9 mouse cellular contexts compared by ENCODE assay signal in genomic region chr1:20995331-20995986, GRCm38 (mm10). TPM values are rescaled to one million over a fixed set of nuclear protein-coding genes. Genes with fewer than 3 reads are reported as not detected.
DNase-seq lines count a peak whose midpoint lies in the region; ATAC-seq and TF ChIP-seq lines count a peak whose summit lies in the region.
"Had no signal": no experiment of that assay in that cellular context is flagged by ENCODE, and none has a peak within 500 bp of the region (broad histone marks: within the 10 kb centered on the region; RNA-seq: fewer than 3 reads in every experiment).

No protein-coding gene starts in this region.

- H3K27ac ChIP-seq in heart, embryonic 10.5 days: no peak overlapping the region
- no peak overlapping the region for H3K27ac ChIP-seq in forebrain, postnatal 0 days (ENCODE audit: low read depth, low read length)
- no peak overlapping the region for H3K27ac ChIP-seq in liver, postnatal 0 days (ENCODE audit: low read depth)
- H3K27ac ChIP-seq: hindbrain, embryonic 13.5 days had no signal

- TF ChIP-seq EP300 in liver, postnatal 0 days (IDR thresholded peaks at IDR 0.05; ENCODE audit: low read depth): no peak

- no peaks in the 10 kb centered on the region for H3K27me3 ChIP-seq in heart, embryonic 10.5 days (ENCODE audit: insufficient read depth, poor library complexity, severe bottlenecking)
- no peaks in the 10 kb centered on the region for H3K27me3 ChIP-seq in forebrain, postnatal 0 days (ENCODE audit: insufficient read depth, low read length)
- H3K27me3 ChIP-seq in liver, postnatal 0 days (ENCODE audit: insufficient read depth, low read length): no peaks in the 10 kb centered on the region
- H3K27me3 ChIP-seq: hindbrain, embryonic 13.5 days had no signal

- DNase-seq in heart, adult 11 months: peak; percentile 96
- DNase-seq in heart, embryonic 10.5 days (ENCODE audit: low spot score): no peak
- DNase-seq in Muller cell, postnatal 12 days (ENCODE audit: inconsistent ontology term): peak; percentile 69
- peak; percentile 43 for DNase-seq in forebrain, postnatal 0 days
- DNase-seq in gastrocnemius, adult 8-10 months (ENCODE audit: low spot score in 2 of 2): no peak
- no peak for DNase-seq in spleen, postnatal 36 days (ENCODE audit: low spot score in 2 of 2)
- DNase-seq in liver, postnatal 0 days: no peak

- no peaks in the 10 kb centered on the region for H3K9me3 ChIP-seq in heart, embryonic 10.5 days
- no peaks in the 10 kb centered on the region for H3K9me3 ChIP-seq in forebrain, postnatal 0 days (ENCODE audit: low read length)
- no peaks in the 10 kb centered on the region for H3K9me3 ChIP-seq in liver, postnatal 0 days (ENCODE audit: low read length)
- H3K9me3 ChIP-seq: hindbrain, embryonic 13.5 days had no signal

- ATAC-seq in forebrain, postnatal 0 days: peak; percentile 77
- ATAC-seq in megakaryocyte, adult 5-6 weeks (ENCODE audit: poor library complexity, severe bottlenecking): peak; percentile 36; the same call in 1 of the 2 replicates
- no peak for ATAC-seq in liver, postnatal 0 days

- H3K4me1 ChIP-seq in heart, embryonic 10.5 days: peaks cover 26% of the 10 kb centered on the region
- H3K4me1 ChIP-seq in forebrain, postnatal 0 days (ENCODE audit: insufficient read depth): no peaks in the 10 kb centered on the region
- no peaks in the 10 kb centered on the region; the same call in 1 of the 2 replicates for H3K4me1 ChIP-seq in liver, postnatal 0 days (ENCODE audit: insufficient read depth)

- no peak for TF ChIP-seq CTCF in forebrain, postnatal 0 days (IDR thresholded peaks at IDR 0.05; ENCODE audit: low read depth)
- TF ChIP-seq CTCF in liver, postnatal 0 days (IDR thresholded peaks at IDR 0.05; ENCODE audit: low read depth): no peak

- H3K4me2 ChIP-seq in forebrain, postnatal 0 days (ENCODE audit: low read depth): no peak overlapping the region
- no peak overlapping the region for H3K4me2 ChIP-seq in liver, postnatal 0 days (ENCODE audit: low read depth, low read length)
- H3K4me2 ChIP-seq: hindbrain, embryonic 13.5 days had no signal

- peaks cover 10% of the 10 kb centered on the region for H3K36me3 ChIP-seq in heart, embryonic 10.5 days
- no peaks in the 10 kb centered on the region for H3K36me3 ChIP-seq in forebrain, postnatal 0 days (ENCODE audit: insufficient read depth)
- H3K36me3 ChIP-seq in liver, postnatal 0 days (replicated peaks; ENCODE audit: insufficient read depth, low read length): peaks cover 2% of the 10 kb centered on the region; the same call in 1 of the 2 replicates

- H3K9ac ChIP-seq in forebrain, postnatal 0 days: no peak overlapping the region
- H3K9ac ChIP-seq in liver, postnatal 0 days (replicated peaks): no peak overlapping the region
- H3K9ac ChIP-seq: hindbrain, embryonic 13.5 days had no signal

- WGBS in heart, embryonic 10.5 days: 58% methylated on average over 7 of the region's 7 CpGs
- WGBS in forebrain, postnatal 0 days: 32% methylated on average over 7 of the region's 7 CpGs
- WGBS in liver, postnatal 0 days (ENCODE audit: insufficient replicate concordance): 57% methylated on average over 7 of the region's 7 CpGs

- H3K4me3 ChIP-seq in heart, embryonic 10.5 days: no peak overlapping the region
- H3K4me3 ChIP-seq in forebrain, postnatal 0 days (ENCODE audit: low read depth, low read length): no peak overlapping the region
- no peak overlapping the region for H3K4me3 ChIP-seq in liver, postnatal 0 days (ENCODE audit: low read depth, low read length)
- H3K4me3 ChIP-seq: hindbrain, embryonic 13.5 days had no signal

RNA-seq across cellular contexts. Expression of gene Efhc1, which starts 44.0 kb away (rescaled TPM):
- polyA plus RNA-seq in heart, embryonic 10.5 days (2016; fragmentation: Nextera tagmentation; extraction: Ambion mirVana): 0.75 and 1.1 TPM in 2 replicates
- total RNA-seq in forebrain, postnatal 0 days (2014; rRNA removed): 3.0 and 7.6 TPM in 2 replicates
- 2.2 and 3.1 TPM in 2 replicates for polyA plus RNA-seq in forebrain, postnatal 0 days (2015; fragmentation: Nextera tagmentation; extraction: Ambion mirVana)
- total RNA-seq in megakaryocyte, adult 5-6 weeks (2015): 0.21 and 0.85 TPM in 2 replicates
- total RNA-seq in megakaryocyte, adult 5-6 weeks (2017): not detected in 2 replicates
- total RNA-seq in gastrocnemius, adult 8-10 months (2022): under 1 TPM in 3 of 4 experiments, not detected in 1; 0.12 to 0.29 (median 0.13) TPM
- 0.34 and 0.39 TPM in 2 replicates for polyA plus RNA-seq in liver, postnatal 0 days (2015; fragmentation: Nextera tagmentation; extraction: Ambion mirVana)

Comparison
In these comparisons a context has a peak if more than half of its experiments do, and no peak if none do; other contexts are left out.
1. DNase-seq: peak in heart, adult 11 months (single experiment), Muller cell, postnatal 12 days (single experiment) and forebrain, postnatal 0 days (single experiment); none in heart, embryonic 10.5 days (single experiment), gastrocnemius, adult 8-10 months (0 of 2), spleen, postnatal 36 days (0 of 2) and liver, postnatal 0 days (single experiment).